Mouse (Mus musculus) heart, adult 8-10 months (tissue): ENCODE data around the gene Klc1. TPM values are rescaled to one million over a fixed set of nuclear protein-coding genes. Genes with fewer than 3 reads are reported as not detected.

Experiments used
- DNase-seq: peaks from one replicate; pipeline ENCODE4 v3.0.0; 2022; ENCODE audit warnings: low spot score
- total RNA-seq, 4 experiments: library from RNA; stranded (reverse); gene quantifications; 2 replicates each; pipeline ENCODE4 v1.2.4; 2022

The Klc1 gene
- total RNA-seq, 4 experiments from 2014 or later: 73.6 to 90.4 (median 83.5) TPM

DNA sequence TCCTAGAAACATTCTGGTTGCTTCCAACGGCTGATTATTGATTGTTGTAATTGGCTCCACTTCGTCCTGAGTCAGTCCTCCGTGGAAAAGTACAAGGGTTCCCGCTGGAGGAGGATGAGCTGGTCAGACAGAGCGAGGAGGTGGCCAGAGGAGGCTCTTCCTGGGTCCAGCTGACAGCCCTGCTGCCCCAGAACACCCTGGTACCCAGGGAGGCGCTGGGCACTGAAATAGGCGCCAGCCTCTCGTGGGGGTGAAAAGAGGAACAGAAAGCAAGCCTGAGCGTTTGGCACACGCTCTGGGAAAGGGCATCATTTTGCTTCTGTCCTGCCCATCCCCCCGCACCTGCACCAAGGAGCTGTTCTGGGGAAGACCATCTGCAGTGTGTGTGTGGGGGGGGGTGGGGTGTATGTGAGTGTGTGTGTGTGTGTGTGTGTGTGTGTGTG lies 14.6 kb upstream of the Klc1 start:
- peak; percentile 49 for DNase-seq

DNA sequence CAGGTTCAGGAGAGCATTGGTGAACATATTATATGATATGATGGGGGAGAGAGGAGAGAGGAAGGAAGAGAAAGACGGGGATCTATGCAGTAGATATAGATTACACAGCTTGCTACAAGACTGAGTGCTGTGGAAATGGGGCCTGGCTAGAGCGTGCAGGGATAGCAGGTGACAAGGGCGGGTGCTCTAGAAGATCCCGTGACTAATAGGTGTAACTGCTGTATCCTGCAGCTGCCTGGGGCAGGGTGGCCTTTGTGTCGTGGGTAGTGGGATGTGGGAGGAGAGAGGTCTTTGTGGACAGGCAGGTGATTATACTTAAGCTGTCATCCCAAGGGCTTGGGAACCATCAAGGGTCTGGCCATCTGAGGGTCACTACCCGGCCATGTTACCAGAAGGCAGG lies 13.4 kb upstream of the Klc1 start:
- DNase-seq: no peak

DNA sequence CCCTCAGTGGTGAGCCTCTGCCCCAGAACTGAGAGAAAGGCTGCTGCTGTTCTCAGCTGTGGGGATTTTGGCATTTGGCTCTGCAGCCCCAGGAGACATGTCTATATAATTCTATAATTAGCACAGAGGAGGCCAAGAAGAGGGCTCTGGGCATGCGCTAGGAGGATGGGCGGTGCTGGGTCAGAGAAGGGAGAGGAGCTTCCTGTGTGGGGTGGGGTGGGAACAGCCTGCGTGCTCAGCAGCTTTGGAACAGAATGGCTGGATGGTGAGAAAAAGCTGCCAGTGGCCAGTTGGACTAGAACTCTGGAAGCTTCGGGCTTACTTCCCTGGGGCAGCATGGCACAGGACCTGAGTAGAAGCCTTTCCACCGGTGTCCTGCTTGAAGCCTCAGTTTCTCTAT lies 12.6 kb upstream of the Klc1 start:
- DNase-seq: peak; percentile 92

- no peak for DNase-seq
Measured at GRCm38 (mm10) chr12:111747421-111747820, 11.2 kb upstream of the Klc1 start.

DNA sequence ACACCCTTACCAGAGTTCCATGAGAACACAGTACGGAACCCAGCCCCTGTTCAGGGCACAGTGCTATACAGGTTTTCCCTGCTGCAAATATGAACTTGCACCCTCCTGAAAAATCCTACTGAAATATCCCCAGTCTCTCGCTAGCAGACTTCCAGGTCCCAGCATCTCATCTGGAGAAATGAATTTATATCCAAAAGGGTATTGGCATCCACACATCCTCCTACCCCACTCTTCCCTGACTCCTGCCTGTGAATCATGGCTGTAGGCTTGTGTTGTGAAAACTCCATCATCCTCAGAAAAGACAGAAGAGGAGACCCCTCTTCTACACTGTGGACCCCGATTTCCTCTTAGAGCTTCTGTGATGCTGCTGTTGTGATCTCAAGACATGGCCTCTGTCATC lies 7.9 kb upstream of the Klc1 start:
- no peak for DNase-seq

- no peak for DNase-seq
Measured at GRCm38 (mm10) chr12:111752491-111752890, 6.2 kb upstream of the Klc1 start.

- no peak for DNase-seq
Measured at GRCm38 (mm10) chr12:111753347-111753746, 5.3 kb upstream of the Klc1 start.

GRCm38 (mm10) chr12:111754710-111755109 lies 3.9 kb upstream of the Klc1 start:
- no peak for DNase-seq

DNA sequence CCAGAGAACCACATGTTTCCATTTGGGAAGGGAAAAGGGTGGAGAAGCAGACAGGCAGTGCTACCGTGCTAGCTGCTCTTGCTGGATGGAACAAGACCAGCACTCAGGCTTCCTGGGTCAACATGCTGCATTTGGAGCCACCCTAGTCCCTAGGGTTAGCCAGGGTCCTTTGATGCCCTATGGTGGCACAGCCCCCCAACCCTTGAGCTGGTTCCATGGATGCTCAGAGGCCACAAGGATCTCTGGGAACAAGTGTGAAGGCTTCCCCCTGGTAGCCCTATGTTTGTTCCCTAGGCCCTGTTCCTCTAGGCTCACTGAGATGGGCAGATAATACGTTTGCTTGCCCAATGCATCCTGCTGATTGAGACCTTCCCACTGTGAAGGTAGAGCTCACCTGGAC lies 3.4 kb upstream of the Klc1 start:
- no peak for DNase-seq

DNA sequence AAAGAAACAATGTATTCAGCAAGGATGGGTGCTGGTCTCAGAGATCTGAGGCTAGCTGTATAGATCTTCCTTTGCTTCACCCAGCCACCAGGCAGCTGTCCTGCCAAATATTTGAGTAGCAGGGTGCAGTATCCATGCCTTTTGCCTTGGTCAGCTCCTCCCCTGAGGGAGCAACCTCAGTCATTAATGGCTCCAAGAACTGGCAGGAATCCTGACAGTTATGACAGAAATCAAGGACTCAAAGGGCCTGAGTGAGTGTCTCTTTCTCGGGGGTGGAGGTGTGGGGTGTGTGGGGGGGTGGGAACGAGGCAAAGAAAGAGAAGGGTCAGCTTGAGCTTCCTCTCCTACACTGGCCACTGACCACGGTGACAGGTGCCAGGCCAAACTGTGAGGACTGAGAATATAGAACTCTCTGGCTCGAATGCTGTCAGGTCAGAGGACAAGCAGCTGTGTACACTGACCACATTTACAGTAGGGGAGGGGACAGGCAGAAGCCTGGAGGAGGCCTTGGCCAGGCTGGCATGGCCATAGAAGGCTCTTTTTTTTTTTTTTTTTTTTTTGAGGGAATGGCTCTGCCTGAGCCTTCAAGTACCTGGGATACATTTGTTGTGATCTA lies 2.5 kb upstream of the Klc1 start:
- DNase-seq: no peak

- DNase-seq: no peak
Measured at GRCm38 (mm10) chr12:111756698-111757082, 2.0 kb upstream of the Klc1 start.

DNA sequence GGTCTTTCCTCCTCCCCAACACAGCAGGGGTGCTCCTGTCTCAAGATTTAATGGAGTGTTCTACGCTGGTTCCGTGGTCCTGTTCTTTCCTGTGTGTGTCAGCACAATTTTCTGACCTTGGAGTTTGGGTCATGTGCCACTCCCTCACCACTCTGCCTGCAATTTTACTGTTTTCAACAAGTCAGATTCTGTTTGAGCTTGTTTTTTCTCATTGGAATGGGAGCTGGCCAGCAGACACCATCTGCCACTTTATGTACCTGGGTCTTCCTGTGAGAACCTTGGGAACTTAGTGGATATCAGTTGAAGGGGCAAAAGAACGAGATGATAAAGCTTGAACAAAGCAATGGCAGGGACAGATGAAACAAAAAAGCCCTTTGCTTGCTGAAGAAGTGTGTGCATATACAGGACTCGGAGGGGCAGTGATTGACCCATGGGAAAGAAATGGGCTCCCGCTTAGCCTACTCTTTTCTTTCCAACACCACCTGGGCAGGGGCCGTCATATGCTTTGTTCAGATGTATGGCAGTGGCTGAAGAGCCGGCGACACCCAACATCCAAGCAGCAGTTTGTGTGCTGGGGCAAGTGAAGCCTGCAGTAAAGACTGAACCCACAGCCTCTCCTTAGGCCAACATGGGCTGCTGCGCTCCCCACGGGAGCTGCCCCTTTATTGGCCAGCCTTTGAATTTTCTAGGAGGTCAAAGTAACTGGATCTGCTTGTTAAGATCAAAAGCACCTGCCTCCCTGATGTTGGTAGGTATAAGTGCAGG lies 906 bp upstream of the Klc1 start:
- no peak for DNase-seq

DNA sequence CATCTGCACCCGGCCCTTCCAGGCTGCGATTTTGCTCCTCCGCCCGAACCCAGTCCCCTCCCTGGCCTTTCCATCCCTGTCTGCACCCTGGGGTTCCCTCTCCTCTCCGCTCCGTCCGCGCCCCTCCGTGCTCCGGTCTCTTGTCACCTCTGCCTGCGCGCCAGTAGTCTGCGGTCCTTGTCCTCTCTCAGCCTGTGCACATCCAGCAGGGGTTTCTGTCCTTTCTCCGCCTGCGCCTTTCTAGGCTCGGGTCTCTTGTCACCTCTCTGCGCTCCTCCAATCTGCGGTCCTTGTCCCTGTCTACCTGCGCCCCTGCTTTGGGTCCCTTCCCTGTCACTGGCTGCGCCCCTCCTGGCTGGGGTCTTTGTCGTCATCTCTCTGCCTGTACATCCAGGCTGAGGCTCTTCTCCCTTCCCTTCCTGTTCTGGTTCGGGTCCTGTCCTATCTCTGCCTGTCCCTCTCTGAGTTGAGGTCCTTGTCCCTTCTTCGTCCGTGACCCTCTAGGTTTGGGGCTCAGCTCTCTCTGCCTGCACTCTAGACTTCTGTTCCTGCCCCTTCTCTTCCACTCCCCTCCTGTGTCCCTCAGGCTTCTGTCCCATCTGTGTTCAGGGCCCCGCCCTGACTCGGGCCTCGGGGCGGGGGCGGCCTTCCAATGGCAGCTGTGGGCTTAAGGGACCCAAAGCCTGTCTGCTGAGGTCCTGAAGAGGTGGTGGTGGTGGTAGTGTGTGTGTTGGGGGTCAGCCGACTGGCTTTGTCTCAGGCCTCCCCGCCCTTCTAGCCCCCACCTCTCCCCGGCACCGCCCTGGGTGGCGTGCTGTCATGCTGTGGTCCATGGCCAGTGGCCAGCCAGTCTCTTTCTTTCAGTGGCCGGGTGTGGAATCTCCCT lies 770 bp downstream of the Klc1 start:
- DNase-seq: peak; percentile 79

- no peak for DNase-seq
Measured at GRCm38 (mm10) chr12:111760306-111760908, 1.8 kb downstream of the Klc1 start.

GRCm38 (mm10) chr12:111762620-111763280 lies 4.1 kb downstream of the Klc1 start:
- no peak for DNase-seq

- no peak for DNase-seq
Measured at GRCm38 (mm10) chr12:111766313-111767236, 7.9 kb downstream of the Klc1 start.

DNA sequence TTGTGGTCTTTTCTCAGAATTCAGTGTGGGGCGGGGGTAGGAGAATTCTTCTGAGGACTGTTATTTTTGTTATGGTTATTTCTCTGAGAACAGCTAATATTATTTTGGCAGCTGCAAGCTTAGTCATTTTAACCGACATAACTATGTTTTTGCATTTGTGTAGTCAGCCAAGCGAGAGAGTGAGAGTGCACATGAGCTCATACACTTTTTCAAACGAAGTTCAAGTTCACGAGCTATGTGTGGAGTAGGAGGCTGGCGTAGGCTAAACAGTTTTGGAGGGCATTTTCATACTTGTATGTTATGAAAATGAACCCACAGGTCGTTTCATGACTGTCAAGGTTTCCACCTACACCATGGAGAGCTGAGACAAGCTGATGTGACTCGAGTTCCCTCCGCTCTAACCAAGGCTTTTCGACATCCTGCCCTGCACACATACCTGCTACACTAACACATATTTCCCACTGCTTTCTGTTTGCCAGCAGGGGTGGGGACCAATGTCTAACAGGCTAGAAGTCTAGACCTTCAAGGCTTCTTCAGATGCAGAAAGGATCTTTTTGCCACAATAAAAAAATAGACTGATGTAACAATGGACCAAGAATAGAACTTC lies 9.8 kb downstream of the Klc1 start:
- DNase-seq: no peak

- peak; percentile 58 for DNase-seq
Measured at GRCm38 (mm10) chr12:111769306-111769705, 10.7 kb downstream of the Klc1 start.

GRCm38 (mm10) chr12:111769816-111770577 lies 11.3 kb downstream of the Klc1 start:
- DNase-seq: no peak
